Mouse (Mus musculus) cerebellum, adult 8-10 months (tissue): ENCODE data around the gene Fgfr2.
A peak's percentile ranks its signal among the peaks of the same experiment; 100 is the strongest.

ENCODE experiments used
- DNase-seq: peaks from one replicate; pipeline ENCODE4 v3.0.0; 2022

Fgfr2 gene

DNA sequence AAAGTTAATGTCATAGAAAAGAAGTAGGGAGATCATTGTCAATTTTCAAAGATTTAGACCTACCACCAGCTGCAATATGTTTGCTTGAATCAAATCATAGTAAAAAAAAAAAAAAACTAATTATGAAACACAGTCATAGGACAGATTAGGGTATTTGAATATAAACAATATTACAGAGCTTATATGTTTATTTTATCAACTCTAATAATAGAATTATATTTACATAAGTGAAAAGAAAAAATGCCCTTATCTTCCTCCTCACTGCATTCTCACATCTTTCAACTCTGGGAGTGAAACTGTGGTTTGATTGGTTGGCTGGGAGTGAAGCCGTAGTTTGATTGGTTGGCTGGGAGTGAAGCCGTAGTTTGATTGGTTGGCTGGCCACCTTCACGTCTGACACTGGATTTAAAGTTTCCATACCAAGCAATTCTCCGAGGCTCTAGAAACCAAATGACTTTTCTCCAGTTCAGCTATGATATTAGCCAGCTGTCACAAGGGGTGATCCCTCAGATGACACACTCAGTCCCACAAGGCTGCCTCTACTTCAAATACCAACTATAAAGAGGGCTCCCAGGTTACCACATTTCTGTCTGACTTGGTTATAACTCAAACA lies 941.5 kb downstream of the Fgfr2 start:
- DNase-seq: no peak

DNA sequence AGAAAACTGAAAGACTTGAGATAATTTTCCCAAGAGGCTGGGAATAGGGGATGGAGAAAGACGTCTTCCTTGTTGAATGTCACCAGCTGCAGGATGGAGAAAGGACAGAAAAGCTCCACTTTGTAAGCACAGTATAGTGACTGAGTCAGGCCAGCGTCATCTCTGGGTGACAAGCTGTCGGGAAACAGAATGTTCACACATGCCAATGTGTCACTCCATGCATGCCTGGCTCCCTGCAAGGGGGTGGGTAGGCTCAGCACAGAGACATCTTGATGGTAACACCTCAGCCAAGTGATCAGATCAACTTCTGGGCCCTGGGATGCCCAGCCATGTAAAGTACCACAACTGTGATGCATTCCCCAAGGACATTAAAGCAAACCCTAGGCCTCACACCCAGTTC lies 942.1 kb downstream of the Fgfr2 start:
- DNase-seq: no peak

DNA sequence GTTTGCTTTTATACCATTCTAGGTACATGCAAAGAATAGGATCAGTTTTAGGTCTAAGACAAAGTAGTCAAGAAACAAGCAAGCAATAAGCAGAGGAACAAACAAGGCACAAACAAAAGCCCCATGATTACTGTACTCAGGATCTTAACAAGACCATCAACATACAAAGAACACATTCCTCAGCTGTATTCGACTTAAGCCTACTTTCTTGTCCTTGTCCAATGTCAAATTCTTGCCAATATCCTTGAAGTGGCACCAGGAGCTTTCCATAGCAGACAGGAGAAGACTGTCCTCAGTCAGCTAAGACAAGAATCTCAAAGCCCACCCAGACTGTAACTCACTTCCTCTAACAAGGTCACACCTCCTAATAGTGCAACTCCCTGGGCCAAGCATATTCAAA lies 944.1 kb downstream of the Fgfr2 start:
- no peak for DNase-seq

DNA sequence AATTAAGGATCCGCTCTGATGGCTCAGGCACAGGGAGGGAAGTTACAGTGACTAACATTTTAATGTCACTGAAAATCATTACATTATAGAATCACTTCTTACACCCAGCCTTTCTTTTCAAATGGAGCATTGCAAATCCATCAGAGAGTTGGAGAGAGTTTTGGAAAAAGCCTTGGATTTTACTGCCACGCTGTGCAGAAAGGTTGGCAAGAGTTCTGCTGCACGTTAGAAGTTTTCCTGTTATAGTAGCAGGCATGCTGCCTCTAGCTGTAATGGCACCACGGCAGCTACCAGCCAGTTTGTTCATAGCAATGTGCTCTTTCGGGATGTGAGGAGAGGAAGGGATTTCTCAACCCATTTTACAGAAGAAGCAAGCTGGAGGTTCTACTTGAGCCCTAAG lies 948.4 kb downstream of the Fgfr2 start:
- no peak for DNase-seq

DNA sequence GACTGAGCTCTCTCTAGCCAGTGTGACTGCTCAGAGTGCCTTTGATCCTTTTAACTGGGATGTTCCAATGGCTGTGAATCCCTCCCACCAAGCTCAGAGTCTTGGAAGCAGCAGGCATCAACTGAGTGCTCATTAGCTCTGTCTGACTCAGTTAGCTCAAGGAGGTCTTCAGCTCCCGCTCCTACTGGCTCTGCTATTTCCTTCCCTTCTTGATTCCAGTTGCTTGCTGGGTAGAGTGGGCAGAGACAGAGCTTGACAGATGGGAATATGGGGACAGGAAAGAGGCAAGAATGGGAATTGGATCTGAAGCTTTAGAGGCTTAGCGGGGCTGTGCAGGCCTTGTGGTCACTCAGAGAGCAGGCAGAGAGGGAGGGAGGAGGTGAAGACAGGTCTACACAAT lies 948.9 kb downstream of the Fgfr2 start:
- no peak for DNase-seq

DNA sequence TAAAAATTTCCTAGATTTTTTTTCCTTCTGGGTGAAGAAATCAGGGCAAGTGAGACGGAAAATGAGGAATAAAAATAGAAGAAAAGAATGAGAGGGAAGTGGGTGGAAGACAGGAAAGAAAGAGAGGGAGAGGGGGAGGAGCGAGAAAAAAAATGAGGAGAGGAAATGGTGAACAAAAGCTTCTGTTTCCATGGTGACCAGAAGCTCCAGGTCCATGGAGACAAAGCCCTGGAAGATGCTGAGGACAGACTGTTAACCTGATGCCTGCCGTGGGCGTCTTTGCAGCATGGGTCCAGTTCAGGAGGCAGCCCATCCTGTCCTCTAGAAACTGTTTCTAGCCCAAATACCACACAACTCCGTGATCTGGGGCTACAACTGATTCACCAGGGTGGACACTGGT lies 950.9 kb downstream of the Fgfr2 start:
- DNase-seq: no peak

DNA sequence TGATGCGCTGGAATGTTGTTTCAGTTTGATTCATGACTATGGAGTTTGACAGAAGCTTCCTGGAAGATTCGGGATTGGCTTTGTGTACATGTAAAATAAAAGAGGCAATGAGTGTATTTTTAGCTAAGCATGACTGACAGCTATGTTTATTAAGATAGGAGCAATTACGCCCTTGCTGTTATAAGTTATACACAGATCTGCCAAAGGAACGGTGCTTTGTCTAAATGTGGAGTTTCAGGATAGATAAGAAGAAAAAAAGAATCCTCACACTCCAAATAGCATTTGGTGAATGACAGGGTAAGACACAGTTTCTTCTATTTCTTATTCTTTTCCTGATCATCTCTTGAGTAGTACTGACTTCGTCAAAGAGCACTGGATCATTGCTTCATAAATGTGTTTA lies 951.4 kb downstream of the Fgfr2 start:
- no peak for DNase-seq

DNA sequence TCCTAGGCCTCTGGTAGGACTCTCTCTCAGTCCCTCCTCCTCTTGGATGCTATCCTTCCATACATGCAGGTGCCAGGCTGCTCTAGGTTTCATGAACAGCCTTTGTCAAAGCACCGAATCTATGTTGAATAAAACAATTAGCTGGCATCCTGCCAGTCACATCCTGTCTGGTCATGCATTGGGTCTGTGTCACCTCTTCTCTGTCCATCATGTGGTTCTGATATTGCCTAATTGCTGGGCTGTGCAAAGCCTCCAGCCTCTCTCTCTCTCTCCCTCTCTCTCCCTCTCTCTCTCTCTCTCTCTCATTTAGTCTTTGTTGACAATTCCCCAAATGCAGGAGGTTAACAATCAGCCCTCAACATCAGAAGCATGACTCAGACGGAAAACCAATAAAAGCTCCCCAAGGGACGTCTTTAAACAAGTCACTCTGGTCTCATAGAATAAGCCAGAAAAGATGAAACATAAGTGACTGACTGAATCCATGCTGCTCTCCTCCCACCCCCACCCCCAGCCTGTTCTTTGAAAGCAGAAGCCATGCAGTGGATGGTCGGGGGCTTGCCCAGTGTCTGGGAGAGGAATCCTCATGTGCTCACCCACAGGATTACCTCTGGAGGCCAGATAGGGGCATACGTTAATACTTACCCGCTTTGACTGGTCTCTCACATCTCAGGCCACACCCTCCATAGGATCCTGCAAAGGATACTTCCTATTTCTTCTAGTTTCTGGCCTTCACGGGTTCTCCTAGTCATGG lies 953.6 kb downstream of the Fgfr2 start:
- DNase-seq: no peak

DNA sequence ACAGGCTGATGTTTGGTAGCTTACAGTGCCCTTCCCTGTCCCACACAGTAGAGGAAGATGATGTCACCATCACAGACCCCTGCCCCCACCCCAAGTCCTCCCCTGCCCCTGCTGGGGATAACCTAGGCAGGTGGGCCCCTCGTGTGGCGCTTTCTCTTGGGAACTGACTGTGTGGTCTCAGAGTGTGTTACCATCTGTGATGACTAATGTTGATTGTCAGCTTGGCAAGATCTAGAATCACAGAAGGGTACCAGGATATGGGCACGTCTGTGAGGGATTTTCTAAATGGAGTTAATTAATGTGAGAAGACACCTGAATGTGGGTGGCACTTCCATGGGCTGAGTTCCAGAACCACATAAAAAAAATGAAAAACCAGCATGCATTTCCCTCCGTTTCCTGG lies 955.9 kb downstream of the Fgfr2 start:
- no peak for DNase-seq

DNA sequence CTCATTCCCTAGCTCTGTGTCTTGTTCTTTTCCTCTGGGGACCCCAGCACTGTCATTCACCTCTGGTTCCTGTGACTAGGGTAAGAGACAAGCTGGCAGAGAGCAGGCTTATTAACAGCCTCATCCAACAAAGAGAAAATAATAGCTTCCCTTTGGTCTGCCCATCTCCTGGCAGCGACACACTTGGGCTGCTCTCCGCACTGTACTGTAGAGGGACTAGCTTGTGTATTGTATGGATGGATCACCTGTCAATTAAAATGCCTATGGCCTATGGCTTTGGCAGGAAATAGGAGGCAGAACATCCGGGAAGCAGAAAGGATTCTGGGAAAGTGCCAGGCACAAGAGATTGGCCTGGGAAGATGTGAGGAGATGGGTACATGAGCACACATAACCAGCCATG lies 960.9 kb downstream of the Fgfr2 start:
- no peak for DNase-seq

DNA sequence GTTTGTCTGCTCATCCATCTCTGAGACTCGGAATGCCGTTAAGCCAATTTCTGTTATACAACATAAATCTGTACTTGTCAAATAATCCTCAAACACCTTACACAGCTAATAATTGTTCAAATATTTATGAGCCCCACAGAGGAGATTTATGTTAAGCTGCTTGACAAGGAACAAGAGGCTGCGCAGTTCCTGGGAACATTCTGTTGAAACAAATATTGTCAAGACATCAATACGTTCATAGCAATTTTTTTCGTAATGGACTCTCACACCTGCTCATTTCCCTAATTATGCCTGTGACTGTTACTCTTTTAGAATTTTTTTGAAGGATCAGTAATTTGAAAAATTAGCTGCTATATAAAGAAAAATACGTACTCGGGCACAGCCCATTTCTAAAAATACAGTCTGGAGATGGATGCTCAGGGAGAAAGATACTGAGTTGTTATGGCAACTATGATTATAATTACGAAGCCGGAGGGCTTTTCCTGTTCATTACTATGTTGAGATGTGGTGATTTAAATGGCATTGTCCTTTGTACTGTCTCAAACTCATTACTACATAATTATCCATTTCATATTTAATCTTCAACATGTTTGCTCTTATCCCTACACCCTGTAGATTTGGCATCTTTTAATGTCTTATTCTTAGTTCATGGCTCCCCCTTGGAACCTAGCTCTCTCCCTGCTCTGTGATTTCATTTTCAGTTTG lies 964.7 kb downstream of the Fgfr2 start:
- DNase-seq: no peak

DNA sequence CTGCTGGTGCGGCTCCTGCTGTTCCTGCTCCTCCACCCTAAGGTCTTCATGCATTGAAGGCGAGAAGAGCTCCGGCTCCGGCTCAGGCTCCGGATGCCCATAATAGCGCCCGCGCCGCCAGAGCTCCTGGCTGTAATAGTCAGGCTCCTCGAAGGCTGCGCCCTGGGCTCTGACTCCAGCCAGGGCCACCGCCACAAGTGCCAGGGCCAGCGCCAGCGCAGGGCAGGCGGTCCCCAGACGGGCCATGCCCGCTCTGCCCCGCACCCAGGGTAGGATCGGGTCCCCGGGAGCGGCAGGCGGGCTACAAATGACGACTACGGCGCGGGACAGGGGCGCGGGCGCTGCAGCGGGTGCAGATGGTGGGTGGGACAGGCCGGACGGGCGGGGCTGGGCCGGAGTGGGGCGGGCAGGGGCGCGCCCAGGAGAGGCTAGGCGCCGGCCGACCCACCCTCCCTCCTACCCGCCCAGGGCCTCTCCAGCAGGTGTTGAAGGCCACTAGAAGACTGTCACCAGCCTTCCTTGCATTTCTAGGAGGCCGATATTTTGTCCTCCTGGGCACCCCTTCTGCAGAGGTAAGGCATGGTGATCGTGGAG lies 968.7 kb downstream of the Fgfr2 start, which contains the start of gene Cpxm2:
Gene Cpxm2, minus strand, starts transcription at position 372 of the 594 bp plus-strand sequence.
- DNase-seq: no peak

DNA sequence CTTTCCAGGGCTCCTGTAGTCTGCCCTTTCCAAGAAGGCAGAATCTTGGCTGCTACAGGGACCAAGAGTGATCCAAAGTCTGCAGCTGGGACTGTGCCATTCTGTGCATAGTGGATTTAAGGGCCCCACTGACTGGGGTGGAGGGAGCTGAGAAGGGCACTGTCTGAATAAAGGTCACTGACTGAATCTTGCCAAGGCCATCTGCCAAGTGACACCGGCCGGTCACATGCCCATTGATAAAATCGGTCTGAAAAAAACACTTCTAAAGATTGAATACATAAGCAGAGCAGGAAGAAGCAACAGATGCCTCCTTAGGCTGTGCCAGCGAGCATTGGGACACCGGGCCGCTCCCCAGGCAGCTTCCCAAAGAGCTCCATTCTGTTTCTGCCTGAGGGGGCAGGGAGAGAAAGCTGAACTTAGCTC lies 969.4 kb downstream of the Fgfr2 start:
- DNase-seq: peak; percentile 4

DNA sequence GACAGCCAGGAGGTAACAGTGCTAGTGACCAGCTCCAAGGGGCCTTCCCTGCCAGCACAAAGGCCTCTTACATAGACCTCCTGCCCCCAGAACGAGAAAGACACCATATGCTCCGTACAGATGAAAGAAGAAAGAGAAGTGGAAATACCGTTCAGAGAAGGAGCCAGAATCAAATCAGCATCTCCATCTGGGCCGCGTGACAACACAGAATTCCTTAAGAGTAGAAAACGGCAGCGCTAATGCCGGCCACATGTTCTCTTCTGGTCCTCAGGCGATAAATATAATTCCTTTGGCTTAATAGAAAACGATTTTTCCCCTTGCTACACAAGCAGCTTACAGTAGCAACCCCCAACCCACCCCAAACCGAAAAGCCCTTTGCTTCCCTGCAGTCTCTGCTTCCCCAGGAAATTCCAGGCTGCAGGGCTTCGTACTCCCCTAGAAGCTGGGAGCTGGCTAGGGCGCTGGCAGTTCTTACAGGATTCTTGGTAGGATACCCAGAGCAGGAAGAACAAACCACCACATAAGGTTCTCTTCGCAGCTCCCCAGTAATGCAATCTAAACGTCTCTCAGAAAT lies 977.8 kb downstream of the Fgfr2 start:
- no peak for DNase-seq

DNA sequence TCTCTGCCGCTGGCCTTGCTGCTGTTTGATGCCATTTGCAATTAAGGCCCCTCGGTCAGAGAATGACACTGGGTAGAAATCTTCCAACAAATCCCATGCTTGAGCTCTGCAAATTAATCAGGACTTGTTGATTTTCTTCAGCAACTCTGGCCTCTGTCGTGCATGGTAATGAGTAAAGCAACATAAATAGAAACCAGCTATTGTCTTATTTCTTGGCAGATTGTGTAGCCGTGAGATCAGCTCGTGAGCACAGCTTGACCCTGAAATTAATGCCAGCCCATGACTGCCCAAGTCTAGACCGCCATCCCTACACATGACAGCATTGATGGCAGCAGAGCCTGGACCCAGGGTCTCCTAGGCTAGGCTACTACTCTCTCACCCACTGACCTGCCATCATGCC lies 994.5 kb downstream of the Fgfr2 start:
- DNase-seq: no peak

DNA sequence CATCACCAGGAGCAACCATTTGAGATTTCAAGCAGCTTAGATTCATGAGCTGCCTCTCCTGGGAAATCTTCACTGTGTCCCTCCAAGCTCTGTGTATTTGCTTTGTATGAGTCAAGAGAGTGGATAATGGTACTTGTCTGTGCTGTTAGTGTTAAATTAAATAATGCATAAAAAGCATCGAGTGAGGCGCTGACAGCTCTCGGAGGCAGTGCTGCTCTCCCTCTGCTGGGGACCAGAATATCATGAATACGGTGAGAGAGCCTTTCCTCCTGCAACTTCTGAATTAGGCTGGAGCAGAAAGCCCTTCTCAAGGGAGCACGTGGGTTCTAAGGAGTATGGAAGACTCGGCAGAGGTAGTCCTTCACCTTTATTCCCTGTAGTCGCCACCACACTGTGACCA lies 998.2 kb downstream of the Fgfr2 start:
- no peak for DNase-seq

DNA sequence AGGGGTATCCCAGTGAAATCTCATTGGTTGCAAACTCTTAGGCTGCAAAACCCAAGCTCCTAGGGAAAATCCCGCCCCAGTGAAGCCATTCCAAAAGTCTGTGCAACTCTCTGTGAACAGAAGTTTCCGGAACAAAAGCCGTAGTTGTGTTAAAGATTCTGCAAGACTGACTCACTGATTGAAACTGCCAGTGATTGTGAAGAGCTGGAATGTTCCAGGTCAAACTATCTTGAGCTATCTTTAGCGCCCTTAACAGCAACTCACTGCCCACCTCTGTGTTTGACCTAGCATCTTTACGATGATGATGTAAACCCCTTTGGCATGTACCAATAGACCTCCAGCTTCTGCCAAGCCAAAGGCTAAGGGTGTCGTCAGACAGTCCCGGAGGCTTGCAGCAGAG lies 999.9 kb downstream of the Fgfr2 start:
- no peak for DNase-seq

DNA sequence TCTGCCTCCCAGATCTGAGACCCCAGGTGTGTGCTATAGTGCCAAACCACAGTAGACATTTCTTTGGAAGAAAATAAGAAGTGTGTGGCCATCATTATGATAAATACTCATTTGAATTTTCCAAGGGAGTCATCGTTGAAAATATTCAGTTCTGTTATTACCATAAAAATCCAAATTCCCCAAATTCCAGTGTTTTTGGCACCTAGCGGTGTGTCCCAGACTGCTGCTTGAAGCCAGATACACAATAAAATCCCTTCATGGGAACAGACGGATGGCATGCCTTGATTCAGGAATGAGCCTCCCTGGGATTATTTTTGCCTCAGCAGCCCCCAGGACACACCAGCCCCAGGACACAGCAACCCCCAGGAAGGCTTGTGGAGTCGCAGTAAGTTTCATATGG lies 1003.3 kb downstream of the Fgfr2 start:
- no peak for DNase-seq

DNA sequence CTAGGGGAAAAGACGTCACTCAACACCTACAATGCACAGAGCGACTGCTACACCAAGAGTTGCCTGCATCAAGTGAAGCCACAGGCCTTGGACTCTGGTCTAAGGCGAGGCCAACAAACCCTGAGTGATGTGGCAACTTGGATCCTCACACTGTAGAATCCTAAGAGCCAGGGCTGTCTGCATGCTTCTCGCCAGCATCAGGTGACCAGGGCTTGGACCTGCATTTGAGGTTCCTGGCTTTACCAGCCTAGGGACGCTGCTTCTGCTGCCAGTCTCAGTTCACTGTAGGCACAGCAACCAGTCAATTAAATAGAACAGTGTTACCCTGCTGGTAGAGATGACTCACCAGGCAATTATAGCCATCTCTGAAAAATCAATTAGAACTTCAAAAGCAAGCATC lies 1011.4 kb downstream of the Fgfr2 start:
- no peak for DNase-seq

DNA sequence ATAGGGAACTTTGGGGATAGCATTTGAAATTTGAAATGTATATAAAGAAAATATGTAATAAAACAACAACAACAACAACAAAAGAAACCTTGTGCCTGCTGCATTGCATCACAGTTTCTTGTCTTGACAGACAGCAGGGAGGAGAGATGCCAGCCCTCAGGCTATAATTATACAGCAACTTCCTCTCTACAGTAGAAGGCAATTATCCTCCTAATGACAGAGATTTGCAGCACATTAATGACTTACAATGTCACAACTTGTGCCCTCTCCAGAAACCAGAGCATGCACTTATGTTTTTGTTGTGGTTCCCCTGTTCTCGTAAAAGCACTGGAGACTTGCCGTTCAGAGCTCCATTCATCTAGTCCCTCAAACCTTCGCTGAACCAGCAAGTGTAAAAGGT lies 1012.8 kb downstream of the Fgfr2 start:
- DNase-seq: no peak

DNA sequence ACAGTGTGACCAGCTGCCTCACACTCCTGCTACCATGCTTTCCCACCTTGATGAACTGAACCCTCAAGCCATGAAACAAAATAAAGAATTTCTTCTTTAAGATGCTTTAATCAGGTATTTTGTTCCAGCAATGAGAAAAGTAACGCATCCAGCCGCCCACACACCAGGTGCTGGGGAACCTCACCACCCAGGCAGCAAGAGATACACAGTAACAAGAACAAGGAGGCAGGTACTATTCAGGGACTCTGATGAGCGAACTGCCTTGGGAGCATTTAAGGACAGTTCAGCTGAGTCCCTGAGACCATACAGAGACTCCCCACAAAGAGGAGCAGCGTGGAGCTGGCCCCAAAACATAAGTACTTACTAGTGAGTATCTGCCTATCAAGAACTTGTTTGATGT lies 1016.3 kb downstream of the Fgfr2 start:
- DNase-seq: no peak

DNA sequence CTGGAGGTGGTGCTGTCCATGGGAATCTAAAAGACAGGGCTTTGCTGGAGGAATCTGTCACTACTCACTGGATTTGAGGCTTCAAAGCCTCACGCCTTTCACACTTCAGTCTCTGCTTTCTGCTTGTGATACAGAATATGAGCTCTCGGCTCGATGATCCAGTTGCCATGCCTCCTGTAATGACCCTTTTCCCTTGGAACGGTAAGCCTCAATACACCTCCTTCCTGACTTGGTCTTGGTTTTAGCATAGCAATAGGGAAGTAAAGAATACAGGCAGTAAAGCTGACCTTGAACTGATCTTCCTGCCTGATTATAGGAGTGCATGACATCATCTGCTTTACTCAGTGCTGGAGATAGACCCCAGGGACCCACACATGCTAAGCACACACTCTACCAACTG lies 1017.8 kb downstream of the Fgfr2 start:
- no peak for DNase-seq

DNA sequence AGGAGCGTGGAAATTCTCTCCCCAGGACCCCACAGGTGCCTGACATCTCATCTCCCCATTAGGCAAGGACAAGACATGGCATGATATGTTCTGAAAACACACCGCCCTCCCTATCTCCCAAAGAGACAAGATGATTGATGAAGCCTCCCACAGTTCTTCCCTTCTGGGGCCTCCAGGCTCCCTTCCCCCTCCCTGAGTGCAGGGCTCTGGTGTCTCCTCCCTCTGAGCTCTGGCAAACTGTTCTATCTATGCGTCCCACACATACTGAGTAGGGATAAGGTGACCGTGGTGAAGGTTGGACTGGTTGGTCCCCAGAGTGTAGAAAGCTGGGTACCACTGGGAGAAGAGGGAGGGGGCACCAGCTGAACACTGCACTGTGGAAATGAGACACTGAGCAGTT lies 1024.7 kb downstream of the Fgfr2 start:
- DNase-seq: no peak

DNA sequence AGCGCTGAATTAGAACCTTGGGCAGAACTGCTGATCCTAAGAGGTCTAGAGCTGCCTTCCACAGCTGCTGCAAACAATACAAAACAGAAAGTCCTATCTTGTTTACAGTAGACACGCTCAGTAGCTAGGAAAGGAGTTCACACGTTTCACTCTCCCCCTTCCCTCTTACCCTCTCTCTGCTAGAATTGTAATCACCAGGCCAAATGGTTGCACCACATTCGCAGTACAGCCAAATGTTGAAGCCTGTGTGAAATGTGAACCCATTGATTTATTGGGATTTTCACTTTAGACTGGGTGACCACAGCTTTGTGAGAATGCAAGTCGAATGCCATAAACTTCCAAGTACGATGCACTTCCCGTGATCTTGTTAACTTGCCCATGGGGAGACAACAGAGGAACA lies 1028.5 kb downstream of the Fgfr2 start:
- DNase-seq: no peak
